ENCODE assay signal across 13 mouse cellular contexts in genomic region chr13:18457337-18458236, GRCm38 (mm10).
DNase-seq lines count a peak whose midpoint lies in the region; ATAC-seq and TF ChIP-seq lines count a peak whose summit lies in the region.
"Had no signal": no experiment of that assay in that cellular context is flagged by ENCODE, and none has a peak within 500 bp of the region (broad histone marks: within the 10 kb centered on the region; RNA-seq: fewer than 3 reads in every experiment).

No protein-coding gene starts in this region.

- no peak overlapping the region for H3K27ac ChIP-seq in forebrain, embryonic 15.5 days (replicated peaks)
- no peak overlapping the region for H3K27ac ChIP-seq in kidney, adult 2 months (ENCODE audit: insufficient read depth, low read depth, low read length)
- no peak overlapping the region for H3K27ac ChIP-seq in limb, embryonic 15.5 days
- H3K27ac ChIP-seq in liver, embryonic 12.5 days: no peak overlapping the region
- H3K27ac ChIP-seq: gastrocnemius, adult 2 months had no signal

- DNase-seq in ZHBTc4 (ENCODE audit: low read depth, low spot score): peak; percentile 26
- DNase-seq in kidney, adult 2 months: peak; percentile 28
- no peak for DNase-seq in thymus, postnatal 10 days (ENCODE audit: low spot score in 2 of 2)
- no peak for DNase-seq in cerebellum, postnatal 14 days
- no peak for DNase-seq in left cerebral cortex, postnatal 14 days (ENCODE audit: low spot score in 2 of 2)
- DNase-seq: adrenal gland, postnatal 10 days; cerebellum, postnatal 36 days; gastrocnemius, adult 2 months; lung, adult 18-20 months had no signal

- H3K9ac ChIP-seq in forebrain, embryonic 15.5 days (replicated peaks): no peak overlapping the region
- H3K9ac ChIP-seq in limb, embryonic 15.5 days: no peak overlapping the region
- H3K9ac ChIP-seq in liver, embryonic 12.5 days: no peak overlapping the region

- no peaks in the 10 kb centered on the region for H3K27me3 ChIP-seq in forebrain, embryonic 15.5 days
- H3K27me3 ChIP-seq in kidney, adult 2 months (replicated peaks; ENCODE audit: control insufficient read depth, insufficient read depth, low read length): no peaks in the 10 kb centered on the region
- H3K27me3 ChIP-seq in limb, embryonic 15.5 days: no peaks in the 10 kb centered on the region
- H3K27me3 ChIP-seq in liver, embryonic 12.5 days (replicated peaks): no peaks in the 10 kb centered on the region

- TF ChIP-seq CTCF in kidney, adult 2 months (conservative IDR thresholded peaks at IDR 0.05; ENCODE audit: insufficient read depth, insufficient read length, low read depth, low read length): no peak

- intact Hi-C loops in left cerebral cortex, postnatal 14 days (cut with DNase I): no loop called here

- no peak overlapping the region for H3K4me3 ChIP-seq in forebrain, embryonic 15.5 days
- H3K4me3 ChIP-seq in kidney, adult 2 months (ENCODE audit: insufficient read depth, low read depth, low read length): no peak overlapping the region
- no peak overlapping the region for H3K4me3 ChIP-seq in limb, embryonic 15.5 days
- no peak overlapping the region for H3K4me3 ChIP-seq in liver, embryonic 12.5 days
- H3K4me3 ChIP-seq: gastrocnemius, adult 2 months; myocyte had no signal

- TF ChIP-seq POLR2A in kidney, adult 2 months (IDR thresholded peaks at IDR 0.05; ENCODE audit: low read depth, low read length): no peak

- H3K36me3 ChIP-seq in forebrain, embryonic 15.5 days: no peaks in the 10 kb centered on the region
- no peaks in the 10 kb centered on the region for H3K36me3 ChIP-seq in kidney, adult 2 months (ENCODE audit: control insufficient read depth, insufficient read depth, low read length)
- H3K36me3 ChIP-seq in limb, embryonic 15.5 days: no peaks in the 10 kb centered on the region
- no peaks in the 10 kb centered on the region for H3K36me3 ChIP-seq in liver, embryonic 12.5 days

- WGBS in forebrain, embryonic 15.5 days: 24% methylated on average over 14 of the region's 14 CpGs
- 14% methylated on average over 14 of the region's 14 CpGs for WGBS in kidney, adult 2 months
- 19% methylated on average over 14 of the region's 14 CpGs for WGBS in limb, embryonic 15.5 days
- WGBS in liver, embryonic 12.5 days (ENCODE audit: insufficient replicate concordance): 56% methylated on average over 14 of the region's 14 CpGs

- H3K9me3 ChIP-seq in forebrain, embryonic 15.5 days: no peaks in the 10 kb centered on the region
- H3K9me3 ChIP-seq in limb, embryonic 15.5 days: no peaks in the 10 kb centered on the region
- H3K9me3 ChIP-seq in liver, embryonic 12.5 days (replicated peaks): no peaks in the 10 kb centered on the region

- peak; percentile 74 for ATAC-seq in forebrain, embryonic 15.5 days (replicated peaks)
- ATAC-seq in limb, embryonic 15.5 days (ENCODE audit: insufficient number of reproducible peaks, low FRiP score, low TSS enrichment, low read depth): no peak
- ATAC-seq in liver, embryonic 12.5 days: no peak

- peaks cover 5% of the 10 kb centered on the region; the same call in 1 of the 2 replicates for H3K4me1 ChIP-seq in forebrain, embryonic 15.5 days
- H3K4me1 ChIP-seq in kidney, adult 2 months (ENCODE audit: control insufficient read depth, insufficient read depth, low read length): no peaks in the 10 kb centered on the region
- peaks cover 6% of the 10 kb centered on the region; the same call in 1 of the 2 replicates for H3K4me1 ChIP-seq in limb, embryonic 15.5 days
- H3K4me1 ChIP-seq in liver, embryonic 12.5 days: no peaks in the 10 kb centered on the region

- H3K4me2 ChIP-seq in forebrain, embryonic 15.5 days (replicated peaks): peak overlapping the region; percentile 5; the same call in 1 of the 2 replicates
- H3K4me2 ChIP-seq in limb, embryonic 15.5 days: 0 out of 2 replicates have a peak overlapping the region, but pooled peaks have one; percentile 14
- no peak overlapping the region for H3K4me2 ChIP-seq in liver, embryonic 12.5 days

Comparison
In these comparisons a context has a peak if more than half of its experiments do, and no peak if none do; other contexts are left out.
1. DNase-seq: peak in ZHBTc4 (single experiment) and kidney, adult 2 months (single experiment); none in thymus, postnatal 10 days (0 of 2), cerebellum, postnatal 14 days (0 of 2) and left cerebral cortex, postnatal 14 days (0 of 2).